Mouse (Mus musculus): ENCODE measurements around the gene Tmem54.

Gene Tmem54

GRCm38 (mm10) chr4:129097006-129097405 lies 8.3 kb upstream of the Tmem54 start:
- no peak for DNase-seq (ENCODE audit: low spot score in 2 of 2)

GRCm38 (mm10) chr4:129102133-129102829 lies 3.1 kb upstream of the Tmem54 start:
- DNase-seq (ENCODE audit: low spot score in 2 of 2): no peak

GRCm38 (mm10) chr4:129106073-129106472 lies 725 bp downstream of the Tmem54 start:
- DNase-seq (ENCODE audit: low spot score in 2 of 2): no peak

GRCm38 (mm10) chr4:129107348-129107899 lies 2.1 kb downstream of the Tmem54 start:
- no peak for DNase-seq (ENCODE audit: low spot score in 2 of 2)

GRCm38 (mm10) chr4:129108624-129109023 lies 3.3 kb downstream of the Tmem54 start:
- no peak for DNase-seq (ENCODE audit: low spot score in 2 of 2)

GRCm38 (mm10) chr4:129110804-129111203 lies 5.5 kb downstream of the Tmem54 start:
- no peak for DNase-seq (ENCODE audit: low spot score in 2 of 2)

GRCm38 (mm10) chr4:129111350-129111749 lies 6.0 kb downstream of the Tmem54 start:
- no peak for DNase-seq (ENCODE audit: low spot score in 2 of 2)

GRCm38 (mm10) chr4:129112231-129112630 lies 6.9 kb downstream of the Tmem54 start:
- DNase-seq (ENCODE audit: low spot score in 2 of 2): no peak

- peak; percentile 91 to 92 for DNase-seq (ENCODE audit: low spot score in 2 of 2)
Observed at GRCm38 (mm10) chr4:129113083-129113988, 8.0 kb downstream of the Tmem54 start.

GRCm38 (mm10) chr4:129116703-129117102 lies 11.4 kb downstream of the Tmem54 start:
- DNase-seq (ENCODE audit: low spot score in 2 of 2): peak in 1 of 2 experiments; percentile 45

GRCm38 (mm10) chr4:129117720-129118510 lies 12.6 kb downstream of the Tmem54 start:
- DNase-seq (ENCODE audit: low spot score in 2 of 2): peak in 1 of 2 experiments; percentile 50

GRCm38 (mm10) chr4:129119708-129120107 lies 14.4 kb downstream of the Tmem54 start:
- peak in 1 of 2 experiments; percentile 59 for DNase-seq (ENCODE audit: low spot score in 2 of 2)

- peak; percentile 88 to 89 for DNase-seq (ENCODE audit: low spot score in 2 of 2)
Observed at GRCm38 (mm10) chr4:129120520-129121445, 15.4 kb downstream of the Tmem54 start.

- no peak for DNase-seq (ENCODE audit: low spot score in 2 of 2)
Observed at GRCm38 (mm10) chr4:129121569-129122086, 16.3 kb downstream of the Tmem54 start, which contains the start of gene Hpca. Hpca (minus strand) TSS chr4:129122036.

- DNase-seq (ENCODE audit: low spot score in 2 of 2): peak in 1 of 2 experiments; percentile 39
Observed at GRCm38 (mm10) chr4:129122107-129122506, 16.8 kb downstream of the Tmem54 start.

GRCm38 (mm10) chr4:129122719-129123118 lies 17.4 kb downstream of the Tmem54 start:
- peak in 1 of 2 experiments; percentile 73 for DNase-seq (ENCODE audit: low spot score in 2 of 2)

GRCm38 (mm10) chr4:129124652-129125146 lies 19.4 kb downstream of the Tmem54 start:
- peak; percentile 85 to 88 for DNase-seq (ENCODE audit: low spot score in 2 of 2)

- no peak for DNase-seq (ENCODE audit: low spot score in 2 of 2)
Observed at GRCm38 (mm10) chr4:129125736-129126451, 20.5 kb downstream of the Tmem54 start.

Measured in right cerebral cortex, postnatal 10 days (tissue).